Mouse (Mus musculus) layer of hippocampus, adult 9-10 months (tissue): ENCODE data around the gene Swap70.
A peak's percentile ranks its signal among the peaks of the same experiment; 100 is the strongest.

Source experiments
- DNase-seq: peaks from one replicate; pipeline ENCODE4 v3.0.0; 2022; ENCODE audit warnings: low spot score

Gene Swap70

GRCm38 (mm10) chr7:110272434-110272833, 50.9 kb downstream of the Swap70 start:
- no peak for DNase-seq

- DNase-seq: no peak
Measured at GRCm38 (mm10) chr7:110277734-110278245, 56.3 kb downstream of the Swap70 start.

- DNase-seq: no peak
Measured at GRCm38 (mm10) chr7:110279183-110279582, 57.7 kb downstream of the Swap70 start.

- DNase-seq: no peak
Measured at GRCm38 (mm10) chr7:110281435-110282256, 60.1 kb downstream of the Swap70 start.

GRCm38 (mm10) chr7:110282797-110283196, 61.3 kb downstream of the Swap70 start:
- DNase-seq: no peak

- DNase-seq: no peak
Measured at GRCm38 (mm10) chr7:110283484-110284275, 62.2 kb downstream of the Swap70 start.

- no peak for DNase-seq
Measured at GRCm38 (mm10) chr7:110285076-110285848, 63.8 kb downstream of the Swap70 start.

- DNase-seq: no peak
Measured at GRCm38 (mm10) chr7:110285849-110286151, 64.3 kb downstream of the Swap70 start.

GRCm38 (mm10) chr7:110286198-110286732, 64.8 kb downstream of the Swap70 start:
- DNase-seq: no peak

- peak; percentile 68 for DNase-seq
Measured at GRCm38 (mm10) chr7:110286838-110287475, 65.4 kb downstream of the Swap70 start.

- no peak for DNase-seq
Measured at GRCm38 (mm10) chr7:110287476-110288071, 66.1 kb downstream of the Swap70 start.

GRCm38 (mm10) chr7:110288191-110288604, 66.7 kb downstream of the Swap70 start:
- DNase-seq: no peak

- DNase-seq: no peak
Measured at GRCm38 (mm10) chr7:110288731-110289191, 67.2 kb downstream of the Swap70 start.

GRCm38 (mm10) chr7:110289647-110290046, 68.1 kb downstream of the Swap70 start:
- no peak for DNase-seq

- no peak for DNase-seq
Measured at GRCm38 (mm10) chr7:110296889-110297603, 75.5 kb downstream of the Swap70 start.

- no peak for DNase-seq
Measured at GRCm38 (mm10) chr7:110297611-110298010, 76.1 kb downstream of the Swap70 start.

- no peak for DNase-seq
Measured at GRCm38 (mm10) chr7:110298090-110298489, 76.6 kb downstream of the Swap70 start.

GRCm38 (mm10) chr7:110298739-110299410, 77.4 kb downstream of the Swap70 start:
- DNase-seq: no peak

- no peak for DNase-seq
Measured at GRCm38 (mm10) chr7:110302886-110303285, 81.4 kb downstream of the Swap70 start.

GRCm38 (mm10) chr7:110305486-110305885, 84.0 kb downstream of the Swap70 start:
- no peak for DNase-seq
